Mouse (Mus musculus): ENCODE results near the gene Oxct1.

DNA sequence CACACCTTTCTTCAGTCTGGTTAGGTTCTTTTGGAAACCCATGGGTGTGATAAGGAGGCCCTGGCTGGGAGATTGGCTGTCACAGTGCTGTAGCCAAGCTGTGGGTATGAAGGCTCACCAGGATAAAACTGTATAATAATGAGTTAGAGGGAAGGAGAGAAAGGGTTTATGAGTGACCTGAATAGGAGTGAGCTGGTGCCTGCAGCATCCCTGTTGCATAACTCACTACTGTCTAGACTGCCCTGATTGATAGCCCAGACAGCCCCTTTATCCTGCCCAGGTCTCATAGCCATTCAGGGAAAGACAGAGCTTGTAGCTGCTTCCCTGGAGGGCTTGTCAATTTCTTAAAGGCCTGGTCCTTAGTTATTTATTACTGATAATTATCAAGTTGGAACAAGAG is 171.7 kb downstream of the Oxct1 start:
- no peak for TF ChIP-seq POLR2A (IDR thresholded peaks at IDR 0.05; ENCODE audit: extremely low read depth, insufficient read depth, low read length)
- no peak for TF ChIP-seq CTCF (IDR thresholded peaks at IDR 0.05; ENCODE audit: low read depth, low read length)

Data from liver, adult 2 months (tissue).